ENCODE assay signal across 17 mouse cellular contexts in the genomic region with DNA sequence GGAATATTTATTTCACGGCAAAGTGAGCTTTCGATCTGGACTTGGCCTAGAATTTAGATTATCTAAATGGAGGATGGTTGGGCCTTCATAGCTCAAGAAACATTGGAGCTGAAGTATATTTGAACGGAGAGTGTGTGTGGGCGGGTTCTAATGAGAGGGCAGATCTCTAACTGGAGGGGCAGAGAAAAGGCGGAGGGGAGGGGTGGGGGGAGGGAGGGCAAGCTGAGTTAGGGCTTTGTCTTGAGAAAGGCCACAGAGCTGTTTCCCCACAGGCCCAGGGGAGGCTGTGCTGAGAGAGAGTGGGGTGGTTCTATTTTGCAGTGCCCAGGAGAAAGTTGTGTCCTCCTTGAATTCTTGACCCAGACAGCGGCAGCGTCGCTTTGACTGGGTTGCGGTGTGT. TPM values are rescaled to one million over a fixed set of nuclear protein-coding genes. Genes with fewer than 3 reads are reported as not detected.
DNase-seq lines count a peak whose midpoint lies in the region; ATAC-seq and TF ChIP-seq lines count a peak whose summit lies in the region.
"Had no signal": no experiment of that assay in that cellular context is flagged by ENCODE, and none has a peak within 500 bp of the region (broad histone marks: within the 10 kb centered on the region; RNA-seq: fewer than 3 reads in every experiment).

No protein-coding gene starts in this region.

- 49% methylated on average over 9 of the region's 9 CpGs for WGBS in forebrain, embryonic 14.5 days
- WGBS in hindbrain, embryonic 15.5 days = 49% methylated on average over 9 of the region's 9 CpGs
- WGBS in olfactory bulb, adult 2 months = 38% methylated on average over 9 of the region's 9 CpGs

- H3K4me3 ChIP-seq in forebrain, embryonic 14.5 days (ENCODE audit: low read depth, low read length) = no peak overlapping the region
- H3K4me3 ChIP-seq in hindbrain, embryonic 15.5 days = peak overlapping the region; percentile 78; the same call in 1 of the 2 replicates
- peak overlapping the region; percentile 43 for H3K4me3 ChIP-seq in olfactory bulb, adult 2 months (ENCODE audit: insufficient read depth, low read depth, low read length)
- H3K4me3 ChIP-seq: erythroblast, embryonic 14.5 days; gastrocnemius, adult 2 months; heart, embryonic 10.5 days; limb, embryonic 15.5 days; stomach, embryonic 15.5 days had no signal

- no peak overlapping the region for H3K9ac ChIP-seq in forebrain, embryonic 14.5 days (ENCODE audit: low read length)
- no peak overlapping the region for H3K9ac ChIP-seq in hindbrain, embryonic 15.5 days
- H3K9ac ChIP-seq: limb, embryonic 15.5 days; lung, embryonic 14.5 days; stomach, embryonic 15.5 days had no signal

- no peaks in the 10 kb centered on the region for H3K36me3 ChIP-seq in forebrain, embryonic 14.5 days (ENCODE audit: control insufficient read depth, insufficient read depth, low read length)
- no peaks in the 10 kb centered on the region for H3K36me3 ChIP-seq in hindbrain, embryonic 15.5 days
- H3K36me3 ChIP-seq: heart, embryonic 10.5 days; limb, embryonic 15.5 days; stomach, embryonic 15.5 days had no signal

- peak; percentile 75 for DNase-seq in retina, postnatal 1 day
- no peak for DNase-seq in retina, embryonic 14.5 days (ENCODE audit: low spot score)
- DNase-seq in forebrain, embryonic 14.5 days (ENCODE audit: low spot score) = no peak
- DNase-seq in left cerebral cortex, postnatal 4 days = no peak
- DNase-seq: adrenal gland, adult 2 months; gastrocnemius, adult 2 months; heart, postnatal 4 days; kidney, postnatal 10 days; lung, embryonic 14.5 days had no signal

- H3K4me2 ChIP-seq in forebrain, embryonic 14.5 days (ENCODE audit: low read length) = peak overlapping the region; percentile 83
- H3K4me2 ChIP-seq in hindbrain, embryonic 15.5 days = peak overlapping the region; percentile 97
- H3K4me2 ChIP-seq: limb, embryonic 15.5 days; lung, embryonic 14.5 days; stomach, embryonic 15.5 days had no signal

- intact Hi-C loops in left cerebral cortex, postnatal 4 days (cut with DNase I) = loop anchor here (10.0 kb wide), 1 partner anchor 141 kb away; no protein-coding TSS in a partner anchor

- peaks cover 3% of the 10 kb centered on the region; the same call in 1 of the 2 replicates for H3K4me1 ChIP-seq in forebrain, embryonic 14.5 days (ENCODE audit: control insufficient read depth, insufficient read depth, low read length)
- peaks cover 22% of the 10 kb centered on the region for H3K4me1 ChIP-seq in hindbrain, embryonic 15.5 days (replicated peaks)
- peaks cover 16% of the 10 kb centered on the region for H3K4me1 ChIP-seq in olfactory bulb, adult 2 months (ENCODE audit: control insufficient read depth, insufficient read depth, low read length)
- H3K4me1 ChIP-seq: heart, embryonic 10.5 days; stomach, embryonic 15.5 days had no signal

- TF ChIP-seq CTCF in olfactory bulb, adult 2 months (IDR thresholded peaks at IDR 0.05; ENCODE audit: insufficient read depth, low read depth, low read length) = no peak

- no peaks in the 10 kb centered on the region for H3K27me3 ChIP-seq in forebrain, embryonic 14.5 days (replicated peaks; ENCODE audit: control insufficient read depth, insufficient read depth, low read length)
- peaks cover 24% of the 10 kb centered on the region for H3K27me3 ChIP-seq in hindbrain, embryonic 15.5 days

- no peak for ATAC-seq in forebrain, embryonic 14.5 days
- ATAC-seq in hindbrain, embryonic 15.5 days (ENCODE audit: low FRiP score, low read depth) = no peak
- ATAC-seq in megakaryocyte progenitor cell, adult 5-6 weeks (replicated peaks; ENCODE audit: poor library complexity) = no peak

- H3K27ac ChIP-seq in forebrain, embryonic 14.5 days (ENCODE audit: low read depth, low read length) = no peak overlapping the region
- no peak overlapping the region for H3K27ac ChIP-seq in hindbrain, embryonic 15.5 days (replicated peaks)
- peak overlapping the region; percentile 75 for H3K27ac ChIP-seq in olfactory bulb, adult 2 months (ENCODE audit: insufficient read depth, low read depth, low read length)
- H3K27ac ChIP-seq: gastrocnemius, adult 2 months; heart, embryonic 10.5 days; limb, embryonic 15.5 days; stomach, embryonic 15.5 days had no signal

- no peaks in the 10 kb centered on the region for H3K9me3 ChIP-seq in forebrain, embryonic 14.5 days (replicated peaks; ENCODE audit: control insufficient read depth, low read length)
- H3K9me3 ChIP-seq in hindbrain, embryonic 15.5 days = no peaks in the 10 kb centered on the region
- H3K9me3 ChIP-seq: heart, embryonic 10.5 days; limb, embryonic 15.5 days; stomach, embryonic 15.5 days had no signal

- TF ChIP-seq POLR2A in olfactory bulb, adult 2 months (IDR thresholded peaks at IDR 0.05; ENCODE audit: insufficient read depth, low read depth, low read length) = no peak

RNA-seq across cellular contexts. Expression of a gene that starts 11.7 kb away (rescaled TPM):
- polyA plus RNA-seq in forebrain, embryonic 14.5 days (2014; fragmentation: Nextera tagmentation; extraction: Ambion mirVana) = 1.7 and 2.0 TPM in 2 replicates
- 3.2 and 4.3 TPM in 2 replicates for polyA plus RNA-seq in hindbrain, embryonic 15.5 days (2015; fragmentation: Nextera tagmentation; extraction: Ambion mirVana)
- not detected in 2 replicates for polyA plus RNA-seq in olfactory bulb, adult 2 months (2012; ENCODE audit: insufficient read depth, insufficient read length, low replicate concordance, missing spikeins)
- total RNA-seq in megakaryocyte progenitor cell, adult 5-6 weeks (2015) = not detected in 2 replicates
- total RNA-seq in megakaryocyte progenitor cell, adult 5-6 weeks (2017) = not detected in 2 replicates
- total RNA-seq in left cerebral cortex, postnatal 4 days (2021) = 10 to 100 TPM; 14.3 to 14.4 TPM
- total RNA-seq: common myeloid progenitor, adult 5-6 weeks had no signal
- polyA plus RNA-seq: erythroblast, embryonic 14.5 days had no signal
